Mouse (Mus musculus): Measurements from ENCODE around the gene Sbk3.
A peak's percentile ranks its signal among the peaks of the same experiment; 100 is the strongest.
"Not testable (repeated sequence)": the region's sequence is repeated elsewhere in the genome, so short reads cannot be mapped to it uniquely, and the experiment has no call there.

Sbk3 gene

GRCm38 (mm10) chr7:4971068-4971467 lies at the start of gene Sbk3:
TSS of gene Sbk3 (minus strand) at chr7:4971168.
- DNase-seq: no peak

GRCm38 (mm10) chr7:5020685-5021084 lies 49.7 kb upstream of the Sbk3 start:
- peak; percentile 73 for DNase-seq

DNA sequence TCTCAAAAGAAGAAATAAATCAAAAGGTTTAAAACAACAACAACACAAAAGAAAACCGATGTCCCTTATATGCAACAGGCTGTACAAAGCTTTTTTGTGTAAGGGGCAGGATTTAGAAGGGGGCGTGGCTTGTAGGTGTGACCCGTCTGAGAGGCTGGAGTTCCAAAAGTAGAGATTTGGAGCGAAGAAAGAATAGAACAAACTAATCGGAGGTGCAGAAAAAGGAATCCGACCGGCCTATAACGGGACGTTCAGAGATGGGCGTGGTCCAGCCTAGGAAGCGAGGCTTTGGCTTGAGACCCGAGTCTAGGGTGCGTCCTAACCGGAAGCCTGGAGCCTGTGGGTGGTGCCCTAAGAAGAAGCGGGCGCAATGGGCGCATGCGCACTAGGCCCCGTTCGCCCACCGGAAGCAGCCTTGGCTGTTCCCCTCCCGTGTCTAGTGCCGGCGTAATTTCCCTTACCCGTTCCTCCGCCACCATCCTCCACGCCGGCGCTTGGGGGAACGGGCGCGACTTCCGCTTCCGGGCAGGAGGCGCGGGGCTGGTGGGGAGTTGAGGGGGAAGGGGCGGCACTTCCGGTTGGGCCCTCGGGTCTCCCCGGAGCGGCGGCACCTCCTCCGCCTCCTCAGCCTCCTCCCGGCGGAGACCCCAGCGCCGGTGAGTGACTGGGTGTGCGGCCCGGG lies 49.2 kb upstream of the Sbk3 start, which contains the start of the genes Zfp865 and Ccdc106:
Gene Zfp865 (plus strand): TSS at position 377 of the 682 bp plus-strand sequence.
Gene Ccdc106 (plus strand): TSS at position 554 of the 682 bp plus-strand sequence.
- DNase-seq: peak; percentile 99

- DNase-seq: not testable (repeated sequence)
Observed at GRCm38 (mm10) chr7:5019576-5019975, 48.6 kb upstream of the Sbk3 start.

DNA sequence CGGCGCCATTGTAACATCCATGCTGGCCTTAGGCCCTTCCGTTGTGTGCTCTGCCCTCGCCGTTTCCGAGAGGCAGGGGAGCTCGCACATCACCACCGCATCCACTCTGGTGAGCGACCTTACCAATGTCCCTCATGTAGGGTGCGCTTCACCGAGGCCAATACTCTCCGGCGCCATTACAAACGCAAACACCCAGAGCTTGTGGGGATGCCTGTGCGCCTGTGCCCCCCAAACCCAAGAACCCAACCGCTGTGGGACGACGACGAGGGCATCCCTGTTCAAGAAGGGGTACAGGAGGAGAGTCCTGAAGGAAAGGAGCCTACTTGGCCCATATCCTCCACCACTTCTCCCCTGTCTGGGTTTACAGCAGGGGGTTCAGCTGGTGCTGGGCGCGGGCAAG lies 47.0 kb upstream of the Sbk3 start:
- DNase-seq: no peak

DNA sequence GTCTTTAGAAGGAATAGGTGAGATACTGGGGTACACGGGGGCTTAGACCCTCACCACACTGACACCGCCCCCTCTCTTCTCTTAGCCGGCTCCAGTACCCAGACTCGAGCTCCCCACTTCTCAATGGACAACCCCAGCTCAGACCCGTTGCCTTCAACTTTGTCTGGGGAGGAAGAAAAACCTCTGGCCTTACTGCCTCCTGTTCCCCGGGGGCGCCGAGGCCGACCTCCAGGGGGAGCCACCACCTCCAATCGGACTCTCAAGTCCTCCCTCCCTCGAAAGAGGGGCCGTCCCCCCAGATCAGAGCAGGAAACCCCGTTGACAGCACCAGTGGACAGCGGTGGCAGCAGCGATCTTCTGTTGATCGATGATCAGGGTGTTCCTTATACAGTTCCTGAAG lies 46.4 kb upstream of the Sbk3 start:
- DNase-seq: peak; percentile 70

- peak; percentile 48 for DNase-seq
Observed at GRCm38 (mm10) chr7:5016920-5017319, 46.0 kb upstream of the Sbk3 start.

DNA sequence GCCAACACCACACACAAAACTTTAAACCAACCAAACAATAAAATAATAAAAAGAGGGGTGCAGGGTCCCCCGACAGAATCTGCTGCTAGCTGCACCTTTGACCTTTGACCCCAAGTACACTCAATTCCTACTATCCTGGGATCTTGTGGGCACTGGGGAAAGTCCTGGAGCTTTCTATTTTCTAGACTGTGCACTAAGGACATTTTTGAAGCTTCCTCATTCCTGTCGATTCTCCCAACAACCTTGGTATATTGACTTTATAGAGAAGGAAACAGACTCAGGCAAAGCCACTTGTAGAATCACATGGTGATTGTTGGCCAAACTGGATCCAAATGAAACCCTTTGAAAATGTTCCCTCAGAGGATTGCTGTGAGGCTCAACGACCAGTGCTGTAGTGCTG lies 45.1 kb upstream of the Sbk3 start:
- peak; percentile 54 for DNase-seq

- peak; percentile 96 for DNase-seq
Observed at GRCm38 (mm10) chr7:5015118-5016001, 44.4 kb upstream of the Sbk3 start, which contains the start of gene Gm44973. TSS of gene Gm44973 (plus strand) at chr7:5015496.

DNA sequence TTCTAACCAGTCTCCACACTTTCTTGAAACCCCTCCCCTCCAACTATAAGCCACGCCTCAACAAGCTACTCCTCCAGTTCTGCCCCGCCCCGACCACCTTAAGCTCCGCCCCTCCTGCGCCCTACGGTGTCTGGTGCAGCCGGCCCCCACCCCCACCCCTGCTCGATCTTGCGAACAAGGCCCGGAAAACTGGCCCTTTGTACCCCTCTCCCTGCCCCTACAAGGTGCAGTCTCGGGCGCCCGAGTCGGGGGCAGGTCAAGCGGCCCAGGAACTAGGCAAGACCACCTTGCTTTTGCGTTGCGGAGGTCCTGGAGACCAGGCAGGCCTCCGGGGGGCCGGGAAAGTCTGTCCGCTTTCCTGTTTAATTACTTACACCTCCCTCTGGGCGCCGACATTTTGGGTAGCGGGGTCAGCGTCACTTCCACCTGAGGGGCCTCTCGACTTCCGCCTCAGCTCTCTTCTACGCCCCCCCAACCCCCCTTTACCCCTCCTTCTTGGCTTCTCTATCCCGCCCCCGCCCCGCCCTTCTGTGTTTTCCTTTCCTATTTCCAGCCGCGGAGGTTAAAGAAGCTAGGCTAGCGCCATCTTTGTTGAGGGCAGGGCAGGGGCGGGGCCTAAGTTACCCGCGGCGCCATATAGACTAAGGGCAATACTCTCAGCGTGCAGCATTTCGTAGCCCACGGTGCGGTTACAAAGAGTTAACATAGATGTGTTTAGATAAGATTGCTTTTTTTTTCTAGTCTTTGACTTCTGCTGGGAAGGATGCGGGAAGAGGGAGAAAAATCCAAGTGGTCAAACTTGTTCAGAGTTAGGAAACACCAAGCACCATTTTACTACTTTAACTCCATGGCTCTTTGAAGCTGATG lies 43.5 kb upstream of the Sbk3 start, which contains the start of the genes Zfp524 and Fiz1:
Gene Zfp524 (plus strand): TSS at position 165 of the 867 bp plus-strand sequence.
Gene Fiz1 (minus strand): TSS at position 447 of the 867 bp plus-strand sequence.
- peak; percentile 95 for DNase-seq

DNA sequence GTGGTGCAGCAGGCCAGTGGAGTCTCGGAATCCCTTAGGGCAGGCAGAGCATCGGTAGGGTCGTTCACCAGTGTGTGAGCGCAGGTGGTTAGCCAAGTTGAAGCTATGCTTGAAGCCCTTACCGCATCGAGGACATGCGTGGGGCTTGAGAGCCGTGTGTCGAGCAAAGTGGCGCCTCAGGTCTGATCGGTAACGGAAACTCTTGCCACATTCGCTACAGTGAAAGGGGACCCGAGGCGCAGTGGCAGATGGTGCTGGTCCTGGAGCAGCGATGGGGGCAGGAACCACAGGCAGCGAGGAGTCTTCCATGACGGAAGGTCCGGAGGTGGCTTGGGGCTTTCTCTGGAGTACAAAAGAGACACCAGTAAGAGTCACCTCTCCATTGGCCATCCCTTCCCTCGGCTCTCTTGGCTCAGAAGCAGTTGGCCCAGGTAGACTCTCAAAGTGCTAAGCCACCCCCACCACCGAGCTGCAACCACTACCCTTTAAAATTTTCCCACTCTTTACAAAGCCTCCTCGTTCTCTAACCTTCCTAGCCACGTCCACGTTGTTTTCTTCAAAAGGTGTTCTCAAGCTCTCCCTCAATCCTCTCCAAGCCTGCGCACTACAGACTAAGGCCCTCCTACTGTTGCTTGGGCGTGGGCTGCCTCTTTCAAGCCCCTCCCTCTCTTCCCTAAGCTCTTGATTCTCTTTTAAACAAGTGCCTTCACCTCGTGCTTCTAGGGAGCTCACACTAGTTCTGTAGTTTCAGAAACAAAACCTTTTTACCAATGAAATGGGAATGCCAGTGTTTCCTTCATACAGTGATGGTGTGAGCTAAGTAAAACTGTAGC lies 41.9 kb upstream of the Sbk3 start:
- DNase-seq: peak; percentile 59

GRCm38 (mm10) chr7:5008229-5008628 lies 37.3 kb upstream of the Sbk3 start:
- DNase-seq: no peak

DNA sequence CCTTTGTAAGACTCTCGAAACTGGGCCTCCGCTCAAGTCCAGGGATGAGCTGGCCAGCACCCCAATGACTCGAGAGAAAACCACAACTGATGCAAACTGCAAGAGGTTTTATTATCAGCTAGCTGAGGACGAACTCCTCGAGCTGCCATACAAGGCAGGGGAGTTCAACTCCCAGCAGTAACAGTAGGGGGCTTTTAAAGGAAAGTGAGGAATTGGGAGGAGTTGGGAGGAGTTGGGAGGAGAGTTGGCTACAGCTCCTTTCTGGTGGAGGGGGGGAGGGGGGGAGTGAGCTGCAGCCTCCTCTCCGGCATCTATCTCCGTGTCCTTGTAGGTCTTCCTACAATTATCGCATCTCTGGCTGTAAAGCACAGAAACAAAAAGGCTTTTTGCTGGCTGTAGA lies 31.9 kb upstream of the Sbk3 start:
- DNase-seq: not testable (repeated sequence)

DNA sequence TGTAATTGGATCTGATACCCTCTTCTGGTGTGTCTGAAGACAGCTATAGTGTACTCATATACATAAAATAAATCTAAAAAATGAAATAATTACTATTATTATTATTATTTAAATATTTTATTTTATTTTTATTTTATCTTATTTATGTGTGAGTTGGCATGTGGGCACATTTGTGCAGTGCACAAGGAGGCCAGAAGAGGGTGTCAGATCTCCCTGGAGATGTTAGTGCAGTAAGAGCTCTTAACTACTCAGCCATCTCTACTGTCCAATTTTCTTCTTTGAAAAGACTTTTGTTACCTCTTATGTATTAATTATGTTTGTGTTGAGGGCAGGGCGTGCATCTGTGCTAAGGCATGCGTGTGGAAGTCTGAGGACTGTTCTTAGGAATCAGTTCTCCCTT lies 28.9 kb upstream of the Sbk3 start:
- no peak for DNase-seq

DNA sequence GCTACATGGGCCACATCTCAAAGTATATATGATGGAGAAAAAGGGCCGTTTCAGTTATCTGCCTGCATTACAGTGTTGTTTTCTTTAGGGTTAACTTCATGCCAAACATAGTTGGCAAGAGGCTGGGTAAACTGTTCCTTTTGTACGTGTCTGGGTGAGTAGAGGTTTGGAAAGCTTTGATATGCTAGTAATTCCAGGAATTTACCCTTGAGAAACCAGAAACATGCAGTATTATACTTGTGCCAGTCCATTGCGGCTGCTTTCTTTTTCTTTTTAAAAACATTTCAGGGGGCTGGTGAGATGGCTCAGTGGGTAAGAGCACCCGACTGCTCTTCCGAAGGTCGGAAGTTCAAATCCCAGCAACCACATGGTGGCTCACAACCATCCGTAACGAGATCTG lies 26.0 kb upstream of the Sbk3 start:
- DNase-seq: no peak

DNA sequence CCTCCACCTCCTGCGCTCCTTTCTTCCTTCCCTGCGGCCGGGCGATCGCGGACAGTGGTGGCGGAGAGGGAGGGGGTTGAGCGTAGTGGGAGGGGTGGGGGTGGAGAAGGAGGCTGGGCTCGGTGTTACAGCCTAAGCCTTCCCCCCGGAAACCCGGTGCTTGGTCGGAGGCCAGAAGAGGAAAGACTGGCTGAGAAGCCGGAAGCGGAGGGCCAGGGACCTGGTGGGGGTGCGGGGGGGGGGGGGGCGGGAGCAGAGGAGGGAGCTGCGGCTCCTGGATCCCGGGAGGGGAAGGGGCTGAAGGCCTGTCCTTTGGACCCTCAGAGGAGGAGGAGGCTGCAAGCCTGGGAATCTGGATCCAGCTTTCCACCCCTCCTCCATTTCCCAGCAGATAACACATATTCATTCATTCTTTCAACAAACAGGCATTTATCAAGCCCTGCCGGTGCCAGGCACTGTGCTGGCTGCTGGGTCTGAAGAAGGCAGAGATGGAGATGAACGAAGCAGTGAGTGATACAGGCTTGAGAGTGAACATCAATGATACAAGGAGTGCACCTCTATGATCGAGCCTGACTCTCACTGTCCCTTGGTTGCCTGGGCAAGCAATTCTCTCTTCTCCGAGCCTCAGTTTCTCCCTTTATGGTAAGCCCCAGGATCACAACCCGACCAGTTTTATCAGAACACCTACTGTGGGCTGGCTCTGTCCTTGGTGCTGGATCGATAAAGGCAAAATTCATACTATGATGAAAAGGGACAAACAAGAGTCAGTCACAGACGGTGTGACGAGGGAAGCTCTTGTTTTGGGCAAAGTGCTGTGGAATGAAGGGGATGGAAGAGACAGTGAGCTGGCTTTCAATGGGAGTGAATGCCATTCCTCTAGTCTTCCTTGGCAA lies 25.3 kb upstream of the Sbk3 start, which contains the start of gene Zfp579:
Gene Zfp579 (minus strand): TSS at position 156 of the 893 bp plus-strand sequence.
- peak; percentile 94 for DNase-seq

GRCm38 (mm10) chr7:4995268-4996002 lies 24.5 kb upstream of the Sbk3 start:
- no peak for DNase-seq

GRCm38 (mm10) chr7:4993999-4994788 lies 23.2 kb upstream of the Sbk3 start:
- peak; percentile 68 for DNase-seq

All from cerebellum, adult 9-11 months (tissue).